Mouse (Mus musculus): ENCODE measurements around the gene Spib. TPM values are rescaled to one million over a fixed set of nuclear protein-coding genes. Genes with fewer than 3 reads are reported as not detected.
A peak's percentile ranks its signal among the peaks of the same experiment; 100 is the strongest.

Gene Spib
- total RNA-seq (2015; ENCODE audit: low replicate concordance) (24.3 and 27.0 TPM in 2 replicates), total RNA-seq (2017; ENCODE audit: low replicate concordance) (15.3 and 17.3 TPM in 2 replicates)

DNA sequence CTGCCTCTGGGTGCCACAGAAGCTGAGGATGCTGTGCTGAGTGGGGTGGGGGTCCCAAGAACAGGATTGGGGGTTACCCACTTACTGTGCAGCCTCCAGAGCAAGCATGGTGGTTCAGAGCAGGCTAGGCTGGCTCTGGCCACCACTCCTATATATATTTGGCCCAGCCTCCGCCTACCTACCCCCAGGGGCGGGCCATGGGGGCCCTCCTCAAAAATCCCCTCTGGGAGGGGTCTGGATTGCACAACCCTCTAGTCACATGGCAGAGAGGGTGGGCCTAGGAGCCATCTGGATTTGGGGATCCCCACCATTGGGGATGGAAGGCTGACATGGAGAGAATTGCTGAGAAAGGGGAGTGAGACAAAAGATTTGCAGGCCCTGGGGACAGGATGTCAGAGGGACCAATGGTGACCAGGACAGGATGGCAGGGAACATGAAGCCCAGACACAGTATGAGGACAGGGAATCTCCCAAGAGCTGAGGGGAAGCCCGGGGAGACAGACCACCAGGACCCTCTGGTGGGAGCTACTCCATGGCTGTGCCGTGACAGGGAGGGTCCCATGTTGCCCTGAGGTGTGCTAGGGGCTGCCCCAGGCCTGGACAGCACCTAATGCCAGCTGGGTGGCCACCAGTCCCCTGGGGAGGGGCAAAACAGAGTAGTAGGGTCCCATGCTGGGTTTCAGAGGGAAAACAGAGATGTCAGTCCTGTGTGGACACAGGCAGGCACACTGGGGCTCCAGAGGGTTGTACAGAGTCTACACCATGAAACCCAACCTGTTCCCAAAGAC is at the start of gene Spib:
Gene Spib, minus strand, starts transcription at position 126 of the 787 bp plus-strand sequence.
- 0 out of 2 replicates have a peak, but pooled peaks have one; percentile 10 for ATAC-seq (replicated peaks; ENCODE audit: low FRiP score, poor library complexity, severe bottlenecking)

DNA sequence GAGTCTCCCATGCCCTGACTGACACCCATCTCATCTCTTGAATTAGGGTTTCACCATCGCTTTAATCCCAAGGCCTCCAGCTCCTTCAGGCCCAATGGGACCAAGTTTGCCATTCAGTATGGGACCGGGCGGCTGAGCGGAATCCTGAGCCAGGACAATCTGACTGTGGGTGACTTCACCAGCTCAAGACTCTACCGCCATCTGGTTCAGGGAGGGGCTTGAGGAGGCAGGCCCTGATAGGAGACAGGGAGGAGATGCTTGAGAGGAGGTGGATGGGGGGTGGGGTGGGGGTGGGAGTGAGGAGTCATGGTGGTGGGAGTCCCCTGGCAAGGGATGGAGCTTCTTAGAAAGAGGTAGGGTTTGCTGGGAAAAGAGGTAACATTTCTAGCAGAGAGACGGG is 49.8 kb upstream of the Spib start:
- no peak for ATAC-seq (replicated peaks; ENCODE audit: low FRiP score, poor library complexity, severe bottlenecking)

DNA sequence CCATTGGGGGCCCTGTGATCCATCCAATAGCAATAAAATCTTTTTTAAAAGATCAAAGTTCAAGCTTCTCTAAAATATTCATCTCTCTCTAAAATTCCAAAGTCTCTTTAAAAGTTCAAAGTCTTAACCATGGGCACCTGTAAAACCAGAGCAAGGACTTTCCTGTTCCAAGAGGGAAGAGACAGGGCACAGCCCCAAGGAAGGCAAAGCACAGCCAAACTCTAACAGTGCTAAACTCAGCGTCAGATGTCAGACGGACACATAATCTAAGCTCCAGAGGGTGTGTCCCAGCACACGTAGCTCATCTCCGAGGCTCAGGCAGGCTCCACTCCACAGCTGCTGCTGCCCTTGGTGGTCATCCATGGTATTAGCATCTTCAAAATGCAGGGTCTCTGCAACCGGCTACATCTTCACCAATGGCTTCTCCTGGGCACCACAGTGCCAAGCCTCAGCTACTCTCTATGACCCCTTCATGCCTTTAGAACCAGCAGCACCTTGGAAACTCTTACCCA is 44.5 kb upstream of the Spib start:
- no peak for ATAC-seq (replicated peaks; ENCODE audit: low FRiP score, poor library complexity, severe bottlenecking)

DNA sequence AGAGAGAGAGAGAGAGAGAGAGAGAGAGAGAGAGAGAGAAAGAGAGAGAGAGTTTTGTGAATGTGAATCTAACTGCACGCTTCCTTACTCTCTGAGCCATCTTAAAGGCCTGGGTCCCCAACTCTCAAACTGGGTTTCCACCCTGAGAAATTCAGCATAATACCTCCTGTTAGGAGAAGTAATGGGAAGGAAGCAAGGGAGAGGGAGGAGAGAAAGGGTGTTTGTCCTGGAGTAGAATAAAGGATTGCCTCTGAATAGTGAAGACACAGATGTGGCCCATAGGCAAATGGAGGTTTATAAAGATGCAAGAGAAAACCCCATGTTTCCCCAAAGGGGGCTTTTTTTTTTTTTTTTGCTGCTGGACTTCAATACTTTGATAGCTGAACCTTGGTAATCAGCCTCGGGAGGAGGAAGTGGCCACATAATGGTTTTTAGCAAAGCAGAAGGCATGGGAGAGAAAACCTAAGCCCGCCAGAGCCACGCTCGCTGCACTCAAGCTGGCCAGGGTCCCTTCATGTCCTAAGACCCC is 41.1 kb upstream of the Spib start:
- no peak for ATAC-seq (replicated peaks; ENCODE audit: low FRiP score, poor library complexity, severe bottlenecking)

DNA sequence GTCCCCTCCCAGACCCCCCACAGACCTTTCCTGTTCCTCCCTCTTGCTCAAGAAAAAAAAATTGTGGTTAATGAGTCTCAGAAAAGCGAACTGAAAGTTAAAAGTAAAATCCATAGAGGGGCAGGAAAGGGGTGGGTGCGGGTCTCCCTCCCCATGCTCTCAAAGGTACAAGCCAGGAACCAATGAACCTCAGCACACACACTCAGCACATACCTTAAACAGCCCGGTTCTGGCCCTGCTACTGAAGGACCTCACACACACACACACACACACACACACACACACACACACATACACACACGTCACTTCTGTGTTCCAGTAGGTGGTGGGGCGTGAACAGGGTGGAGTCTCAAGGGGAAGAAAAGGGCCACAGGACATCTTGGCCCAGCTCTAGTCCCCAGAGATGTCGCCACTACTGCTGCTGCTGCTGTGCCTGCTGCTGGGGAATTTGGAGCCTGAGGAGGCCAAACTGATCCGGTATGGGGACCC is 40.4 kb upstream of the Spib start, which contains the start of gene Napsa:
Gene Napsa, plus strand, starts transcription at position 168 of the 489 bp plus-strand sequence.
- ATAC-seq (replicated peaks; ENCODE audit: low FRiP score, poor library complexity, severe bottlenecking), result no peak

DNA sequence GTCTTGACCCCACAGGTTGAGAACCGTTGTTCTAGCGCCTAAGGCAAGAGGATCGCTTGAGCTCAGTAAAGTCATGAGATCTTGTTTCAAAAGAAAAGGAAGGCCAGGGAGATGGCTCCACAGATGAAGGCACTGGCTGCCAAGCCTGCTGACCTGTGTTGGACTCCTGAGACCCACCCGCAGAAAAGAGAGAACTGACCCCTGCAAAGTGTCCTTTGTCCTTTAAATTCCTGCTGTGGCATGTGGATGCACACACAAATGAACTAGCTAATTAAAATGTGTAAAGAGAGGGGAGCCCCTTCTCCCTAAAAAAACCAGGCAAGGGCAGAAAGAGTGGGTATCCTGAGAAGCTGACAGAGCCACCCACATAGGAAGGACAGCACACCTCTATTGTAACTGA is 39.9 kb upstream of the Spib start:
- ATAC-seq (replicated peaks; ENCODE audit: low FRiP score, poor library complexity, severe bottlenecking), result no peak

DNA sequence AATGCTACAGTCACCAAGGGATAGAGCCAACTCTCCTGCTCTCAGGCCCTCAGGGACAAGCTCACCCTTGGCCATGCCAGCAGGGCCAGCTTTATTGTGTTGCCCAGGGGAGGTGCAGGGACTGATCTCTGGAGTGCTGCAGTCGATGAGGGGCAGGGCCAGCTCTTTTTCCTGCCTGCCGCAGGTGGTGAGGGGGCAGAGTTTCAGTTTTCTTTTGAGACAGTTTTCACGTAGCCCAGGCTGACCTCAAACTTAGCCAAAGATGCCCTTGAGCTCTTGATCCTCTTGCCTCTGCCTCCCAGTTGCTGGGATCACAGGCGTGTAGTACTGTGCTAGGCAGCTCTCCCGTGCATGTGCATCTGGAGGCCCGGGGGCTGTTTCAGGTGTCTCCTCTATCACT is 39.1 kb upstream of the Spib start:
- no peak for ATAC-seq (replicated peaks; ENCODE audit: low FRiP score, poor library complexity, severe bottlenecking)

DNA sequence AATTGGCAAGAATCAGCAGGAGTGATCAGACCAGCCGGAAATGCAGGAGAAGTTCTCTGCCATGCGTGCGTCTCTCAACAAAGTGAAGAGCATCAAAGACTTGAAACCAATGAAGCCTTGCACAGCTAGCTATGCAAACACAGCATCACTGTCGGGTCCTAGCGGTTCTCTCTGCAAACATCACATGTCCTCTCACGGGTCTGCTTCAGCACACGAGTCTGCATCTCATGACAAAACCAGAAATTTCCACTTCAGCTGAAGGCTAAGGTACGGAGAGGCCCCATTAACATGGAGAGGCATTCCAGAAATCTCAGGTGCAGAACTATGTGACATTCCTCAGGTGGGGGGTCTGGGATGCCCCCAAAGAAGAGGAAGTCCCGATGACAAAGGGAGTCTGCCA is 36.9 kb upstream of the Spib start:
- no peak for ATAC-seq (replicated peaks; ENCODE audit: low FRiP score, poor library complexity, severe bottlenecking)

DNA sequence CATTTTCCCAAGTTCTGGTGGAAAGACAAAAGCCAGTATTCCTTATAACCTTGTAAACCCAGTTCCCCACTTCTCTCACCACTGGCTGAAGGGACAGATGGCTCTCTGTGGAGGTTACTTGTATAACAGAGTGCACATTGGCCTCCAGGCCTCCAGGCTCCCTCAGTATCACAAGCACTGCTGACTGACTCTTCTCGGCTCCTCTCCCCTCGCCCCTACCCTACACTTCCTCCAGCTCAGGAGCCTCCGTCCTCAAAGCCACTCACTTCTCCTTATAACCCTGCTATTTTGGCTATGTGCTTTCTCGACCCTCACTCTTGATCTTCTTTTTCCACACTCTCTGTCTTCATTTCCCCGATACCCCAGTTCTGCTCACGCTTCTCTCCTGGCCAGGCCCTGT is 33.5 kb upstream of the Spib start:
- no peak for ATAC-seq (replicated peaks; ENCODE audit: low FRiP score, poor library complexity, severe bottlenecking)

DNA sequence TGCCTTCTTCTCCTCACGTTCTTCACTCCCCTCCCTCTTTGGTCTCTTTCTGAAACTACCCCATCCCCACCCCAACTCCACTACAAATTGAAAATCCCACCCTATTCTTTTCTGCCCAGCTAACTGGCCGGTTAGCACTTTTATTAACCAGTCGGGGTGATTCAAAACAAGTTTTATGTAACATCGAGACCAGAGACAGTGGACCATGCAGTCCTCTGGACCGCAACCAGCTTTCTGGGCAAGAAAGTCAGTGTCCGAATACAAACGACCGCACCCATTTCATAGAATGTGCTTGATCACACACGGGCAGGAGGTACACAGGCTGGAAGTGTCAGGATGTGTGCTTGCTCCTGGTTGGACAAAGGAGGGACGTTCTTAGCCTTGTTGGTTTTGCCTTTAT is 32.6 kb upstream of the Spib start:
- ATAC-seq (replicated peaks; ENCODE audit: low FRiP score, poor library complexity, severe bottlenecking), result no peak

DNA sequence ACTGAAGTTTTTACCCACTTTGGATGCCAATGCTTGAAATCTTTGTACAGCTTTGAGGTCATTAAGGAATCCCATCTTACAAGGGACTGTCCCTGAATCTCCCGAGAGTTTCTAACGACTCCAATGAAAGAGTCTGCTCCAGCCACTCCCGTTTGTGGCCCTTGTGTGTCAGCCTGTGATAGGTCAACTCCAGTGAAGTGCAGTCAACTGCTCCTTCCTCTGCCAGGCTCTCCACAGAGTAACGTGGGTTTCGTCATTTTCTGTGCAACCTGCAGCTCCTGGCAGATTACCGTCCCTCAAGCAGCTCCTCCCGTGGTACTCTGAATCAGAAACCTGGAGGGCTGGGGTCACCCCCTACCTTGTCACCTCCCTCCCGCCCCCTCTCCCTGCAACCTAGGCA is 31.4 kb upstream of the Spib start:
- ATAC-seq (replicated peaks; ENCODE audit: low FRiP score, poor library complexity, severe bottlenecking), result no peak

DNA sequence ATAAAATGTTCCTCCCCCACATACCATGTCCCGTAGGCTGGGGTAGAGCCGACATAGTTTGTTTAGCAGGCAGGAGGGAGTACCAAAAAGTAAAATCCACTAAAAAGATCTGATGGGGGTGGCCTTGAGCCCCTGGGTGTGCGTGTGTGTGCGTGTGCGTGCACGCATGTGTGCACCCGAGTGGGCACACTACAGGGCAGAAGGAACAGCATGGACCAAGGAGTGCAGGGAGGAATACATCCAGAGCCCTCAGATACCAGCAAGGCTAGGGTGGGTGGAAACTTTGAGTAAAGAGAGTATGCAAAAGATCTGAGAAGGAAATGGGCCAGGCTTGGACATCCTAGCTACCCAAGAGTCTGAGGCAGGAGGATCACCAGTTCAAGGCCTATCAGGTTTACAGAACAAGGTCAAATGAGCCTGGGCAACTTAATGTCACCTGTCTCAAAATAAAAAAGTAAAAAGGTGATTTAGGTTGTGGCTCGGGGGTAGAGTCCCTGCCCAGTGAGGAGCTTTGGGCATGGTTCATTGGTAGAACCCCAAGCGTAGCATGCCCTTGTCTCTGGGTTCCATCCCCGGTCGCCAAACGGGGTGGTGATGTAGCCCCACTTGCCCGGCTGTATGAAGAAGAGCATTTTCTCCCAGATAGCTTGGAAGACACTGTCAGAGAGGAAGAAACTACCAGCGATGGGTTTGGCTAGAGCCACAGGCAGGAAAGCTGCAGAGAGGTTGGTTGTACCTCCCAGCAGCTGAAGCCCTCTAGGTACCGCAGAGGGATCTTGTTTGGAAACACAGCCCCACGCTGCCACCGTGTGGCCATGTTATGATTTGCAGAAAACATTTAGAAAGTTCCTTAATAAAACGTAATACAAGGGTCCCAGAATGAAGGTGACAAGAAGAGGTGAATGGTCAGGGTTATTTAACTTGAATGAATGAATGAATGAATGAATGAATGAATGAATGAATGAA is 28.8 kb upstream of the Spib start:
- peak; percentile 83 for ATAC-seq (replicated peaks; ENCODE audit: low FRiP score, poor library complexity, severe bottlenecking)

DNA sequence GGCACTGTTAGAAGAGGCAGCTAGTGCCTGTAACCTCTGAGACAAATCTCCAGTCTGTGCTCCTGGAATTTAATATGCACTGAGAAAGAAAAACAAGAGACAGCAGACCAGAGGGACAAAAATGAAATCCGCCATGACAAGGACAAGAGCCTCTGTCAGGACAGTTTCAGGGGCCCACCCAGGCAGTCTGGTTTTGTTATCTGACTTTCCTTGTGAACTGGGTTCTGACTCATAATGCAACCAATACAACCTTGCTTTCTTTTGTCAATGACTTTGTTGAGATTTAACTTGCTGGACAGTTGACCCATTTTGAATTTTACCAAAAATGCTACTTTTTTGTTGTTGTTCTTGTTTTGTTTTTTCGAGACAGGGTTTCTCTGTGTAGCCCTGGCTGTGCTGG is 25.8 kb upstream of the Spib start:
- ATAC-seq (replicated peaks; ENCODE audit: low FRiP score, poor library complexity, severe bottlenecking), result no peak

DNA sequence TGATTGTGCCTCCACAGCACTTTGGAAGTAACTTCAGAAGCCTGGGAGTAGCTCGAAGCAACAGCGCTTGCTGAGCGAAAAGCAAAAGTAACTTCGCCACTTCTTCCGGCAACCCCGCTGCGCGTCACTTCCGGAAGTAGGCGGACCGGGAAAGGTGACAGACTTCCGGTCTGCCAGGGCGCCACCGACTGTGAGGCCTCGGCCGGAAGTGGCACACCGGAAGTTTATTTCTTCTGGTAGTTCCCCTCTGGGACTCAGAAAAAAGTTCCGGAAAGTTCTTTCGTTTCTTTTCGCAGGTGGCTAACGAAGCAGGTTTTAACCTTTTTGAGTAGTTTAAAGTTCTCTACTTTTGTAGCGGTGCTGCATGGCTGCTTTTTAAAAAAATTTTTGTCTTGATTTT is 22.0 kb upstream of the Spib start, which contains the start of gene Nr1h2:
Gene Nr1h2, minus strand, starts transcription at position 126 of the 400 bp plus-strand sequence.
- peak; percentile 95 for ATAC-seq (replicated peaks; ENCODE audit: low FRiP score, poor library complexity, severe bottlenecking)

DNA sequence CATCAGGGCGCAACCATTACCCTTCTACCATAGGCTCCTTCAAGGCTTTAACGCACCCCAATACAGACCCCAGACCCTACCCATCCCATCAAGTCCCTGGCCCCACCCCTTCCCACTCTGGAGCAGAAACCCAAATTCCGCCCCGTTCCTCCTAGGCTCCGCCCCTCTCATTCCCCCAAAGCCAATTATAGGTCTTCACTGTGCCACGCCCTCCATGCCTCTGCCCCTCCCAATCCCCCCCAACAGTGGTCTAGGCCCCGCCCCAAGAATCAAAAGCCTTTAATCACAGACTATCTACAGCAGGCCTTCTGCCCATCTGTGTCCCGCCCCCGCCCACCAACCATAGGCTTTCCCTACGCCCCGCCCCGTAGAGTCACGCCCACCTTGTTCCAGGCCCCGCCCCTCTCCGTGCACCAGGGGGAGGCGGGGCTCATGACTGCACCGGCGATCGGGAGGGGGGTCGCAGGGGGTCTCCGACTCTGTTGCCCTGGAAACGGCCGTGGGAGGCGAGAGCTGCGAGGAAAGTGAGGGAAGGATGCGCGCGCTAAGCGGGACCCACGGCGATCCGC is 21.4 kb upstream of the Spib start:
- peak; percentile 50 for ATAC-seq (replicated peaks; ENCODE audit: low FRiP score, poor library complexity, severe bottlenecking)

DNA sequence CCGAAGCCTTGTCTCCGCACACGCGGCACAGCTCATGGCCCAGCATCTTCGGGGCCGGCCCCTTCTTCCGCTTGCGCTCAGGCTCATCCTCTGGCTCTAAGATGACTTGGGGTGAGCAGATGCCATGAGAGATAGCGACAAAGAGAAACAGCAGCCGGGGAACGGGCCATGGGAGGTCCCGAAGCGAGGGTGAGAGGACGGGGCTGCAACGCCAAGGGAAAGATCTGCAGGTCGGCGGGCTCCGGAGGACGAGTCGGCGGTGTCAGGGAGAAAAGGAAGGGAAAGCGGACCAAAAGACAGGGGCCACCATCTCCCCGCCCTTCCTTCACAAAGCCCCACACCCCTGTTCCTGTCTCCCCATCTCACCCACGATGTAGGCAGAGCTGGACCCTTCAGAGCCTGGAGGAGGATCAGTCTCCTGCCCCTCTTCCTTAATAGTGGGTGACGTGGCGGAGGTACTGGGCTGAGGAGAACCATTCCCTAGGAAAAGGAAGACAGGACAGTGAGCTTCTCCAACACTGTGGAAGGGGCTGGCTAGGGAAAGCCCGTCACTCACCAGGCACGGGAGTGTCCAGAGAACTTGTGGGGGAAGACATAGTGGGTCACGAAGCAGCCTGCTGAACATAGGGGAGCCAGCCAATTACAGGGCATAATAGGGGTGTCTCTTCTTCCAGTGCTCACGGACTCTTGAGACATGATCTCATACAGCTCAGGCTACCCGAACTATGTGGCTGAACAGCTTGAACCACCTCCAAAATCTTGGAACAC is 20.5 kb upstream of the Spib start:
- no peak for ATAC-seq (replicated peaks; ENCODE audit: low FRiP score, poor library complexity, severe bottlenecking)

DNA sequence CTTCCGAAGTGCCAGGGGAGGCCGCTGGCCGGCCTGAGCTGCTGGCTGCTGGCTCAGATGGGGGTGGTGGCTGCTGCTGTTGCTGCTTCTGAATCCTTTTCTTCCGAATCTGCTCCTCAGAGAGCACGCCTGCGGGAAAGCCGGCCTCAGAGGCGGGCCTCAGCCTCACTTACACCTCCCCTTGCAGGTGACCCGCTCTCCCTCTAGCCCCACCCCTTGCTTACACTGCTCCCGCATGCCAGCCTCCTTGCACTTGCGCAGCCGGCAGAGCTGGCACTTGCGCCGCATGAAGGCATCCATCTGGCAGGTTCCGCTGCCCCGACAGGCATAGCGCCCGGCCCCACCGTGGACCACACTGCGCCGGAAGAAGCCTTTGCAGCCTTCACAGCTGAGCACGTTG is 19.9 kb upstream of the Spib start:
- ATAC-seq (replicated peaks; ENCODE audit: low FRiP score, poor library complexity, severe bottlenecking), result no peak

DNA sequence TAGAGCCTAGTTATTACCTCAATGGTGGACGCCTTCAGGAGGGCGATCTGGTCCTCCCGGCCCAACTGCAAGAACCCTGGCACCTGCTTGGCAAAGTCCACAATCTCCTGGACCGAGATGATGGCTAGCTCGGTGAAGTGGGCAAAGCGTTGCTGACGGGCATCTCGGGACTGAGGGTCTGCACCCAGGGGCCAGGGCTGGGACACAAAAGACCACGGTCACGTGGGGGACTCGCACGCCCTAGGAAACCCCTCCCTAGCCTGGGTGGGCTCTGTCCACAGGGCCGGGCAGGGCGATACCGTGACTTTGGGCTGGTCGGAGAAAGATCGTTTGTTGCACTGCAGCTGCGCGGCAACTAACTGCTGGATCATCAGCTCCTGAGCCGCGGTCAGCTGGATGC is 19.4 kb upstream of the Spib start:
- ATAC-seq (replicated peaks; ENCODE audit: low FRiP score, poor library complexity, severe bottlenecking), result no peak

DNA sequence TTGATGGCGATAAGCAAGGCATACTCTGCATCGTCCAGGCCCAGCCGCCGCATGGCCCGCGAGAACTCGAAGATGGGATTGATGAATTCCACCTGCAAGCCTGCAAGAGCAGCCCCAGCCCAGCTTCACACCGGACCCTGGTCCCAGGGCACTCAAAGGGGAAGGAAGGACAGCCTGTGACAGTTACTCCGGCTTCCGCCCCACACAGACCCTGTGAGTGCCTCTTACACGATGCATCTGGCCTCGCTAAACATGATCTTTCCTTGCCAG is 18.5 kb upstream of the Spib start:
- ATAC-seq (replicated peaks; ENCODE audit: low FRiP score, poor library complexity, severe bottlenecking), result no peak

Measured in erythroid progenitor cell, adult 5-6 weeks (primary cell).